Mouse (Mus musculus): ENCODE data around the gene Gp1bb. TPM values are rescaled to one million over a fixed set of nuclear protein-coding genes. Genes with fewer than 3 reads are reported as not detected.

Gp1bb gene
- polyA plus RNA-seq, 1 experiment: 84.3 TPM

- Histone ChIP-seq H3K27ac (ENCODE audit: control insufficient read depth, insufficient read depth, low read depth, low read length, poor library complexity) (no peak overlapping the region; the same call in 1 of the 2 replicates), H3K4me1 (ENCODE audit: control insufficient read depth, insufficient read depth, low read length) (no peaks in the 10 kb centered on the region), H3K4me3 (replicated peaks; ENCODE audit: control insufficient read depth, low read depth, low read length) (no peak overlapping the region)
- TF ChIP-seq CTCF (IDR thresholded peaks at IDR 0.05; ENCODE audit: control insufficient read depth, insufficient read depth, low read length): no peak
- TF ChIP-seq POLR2A (IDR thresholded peaks at IDR 0.05; ENCODE audit: borderline replicate concordance, control insufficient read depth, low read depth, low read length): no peak
- 30% methylated on average over 5 of the region's 5 CpGs for WGBS
Measured at GRCm38 (mm10) chr16:18577599-18578160, 44.5 kb downstream of the Gp1bb start.

- no peak overlapping the region for H3K4me3 ChIP-seq (replicated peaks; ENCODE audit: control insufficient read depth, low read depth, low read length)
- no peaks in the 10 kb centered on the region for H3K4me1 ChIP-seq (ENCODE audit: control insufficient read depth, insufficient read depth, low read length)
- TF ChIP-seq POLR2A (IDR thresholded peaks at IDR 0.05; ENCODE audit: borderline replicate concordance, control insufficient read depth, low read depth, low read length) (no peak), CTCF (IDR thresholded peaks at IDR 0.05; ENCODE audit: control insufficient read depth, insufficient read depth, low read length) (no peak)
- no peak overlapping the region for H3K27ac ChIP-seq (ENCODE audit: control insufficient read depth, insufficient read depth, low read depth, low read length, poor library complexity)
- 29% methylated on average over 3 of the region's 3 CpGs for WGBS
Measured at GRCm38 (mm10) chr16:18577071-18577470, 45.1 kb downstream of the Gp1bb start.

- 71% methylated on average over 8 of the region's 8 CpGs for WGBS
- no peak for TF ChIP-seq CTCF (IDR thresholded peaks at IDR 0.05; ENCODE audit: control insufficient read depth, insufficient read depth, low read length)
- TF ChIP-seq POLR2A (IDR thresholded peaks at IDR 0.05; ENCODE audit: borderline replicate concordance, control insufficient read depth, low read depth, low read length): no peak
- Histone ChIP-seq H3K4me1 (ENCODE audit: control insufficient read depth, insufficient read depth, low read length) (no peaks in the 10 kb centered on the region), H3K27ac (ENCODE audit: control insufficient read depth, insufficient read depth, low read depth, low read length, poor library complexity) (no peak overlapping the region), H3K4me3 (replicated peaks; ENCODE audit: control insufficient read depth, low read depth, low read length) (no peak overlapping the region)
Measured at GRCm38 (mm10) chr16:18574196-18574595, 48.0 kb downstream of the Gp1bb start.

Other genes starting within 250 kb of the Gp1bb start
- gene Txnrd2, start 196.0 kb downstream of the Gp1bb start, polyA plus RNA-seq (2011; ENCODE audit: insufficient read depth, insufficient read length, low replicate concordance, missing spikeins): 66.6 and 86.0 TPM in 2 replicates
- 40.6 and 53.8 TPM in 2 replicates for gene Comt, start 195.6 kb downstream of the Gp1bb start, polyA plus RNA-seq (2011; ENCODE audit: insufficient read depth, insufficient read length, low replicate concordance, missing spikeins)
- gene Gnb1l, start 123.7 kb downstream of the Gp1bb start, polyA plus RNA-seq (2011; ENCODE audit: insufficient read depth, insufficient read length, low replicate concordance, missing spikeins): 2.6 and 11.3 TPM in 2 replicates
- 1.5 TPM in 1 of 2 replicates, not detected in the other for gene Rtl10, start 123.5 kb downstream of the Gp1bb start, polyA plus RNA-seq (2011; ENCODE audit: insufficient read depth, insufficient read length, low replicate concordance, missing spikeins)
- not detected in 2 replicates for gene Tbx1, start 31.7 kb downstream of the Gp1bb start, polyA plus RNA-seq (2011; ENCODE audit: insufficient read depth, insufficient read length, low replicate concordance, missing spikeins)
- 13.1 and 15.2 TPM in 2 replicates for gene Gm49601, start 4.0 kb upstream of the Gp1bb start, polyA plus RNA-seq (2011; ENCODE audit: insufficient read depth, insufficient read length, low replicate concordance, missing spikeins)
- 13.9 and 41.9 TPM in 2 replicates for gene Sept5, start 7.6 kb upstream of the Gp1bb start, polyA plus RNA-seq (2011; ENCODE audit: insufficient read depth, insufficient read length, low replicate concordance, missing spikeins)
- 6.9 and 10.4 TPM in 2 replicates for gene Cldn5, start 154.4 kb upstream of the Gp1bb start, polyA plus RNA-seq (2011; ENCODE audit: insufficient read depth, insufficient read length, low replicate concordance, missing spikeins)
- gene Ufd1, start 189.4 kb upstream of the Gp1bb start, polyA plus RNA-seq (2011; ENCODE audit: insufficient read depth, insufficient read length, low replicate concordance, missing spikeins): 47.5 and 56.5 TPM in 2 replicates
- gene Cdc45, start 189.6 kb upstream of the Gp1bb start, polyA plus RNA-seq (2011; ENCODE audit: insufficient read depth, insufficient read length, low replicate concordance, missing spikeins): 30.8 and 34.5 TPM in 2 replicates
- gene 2510002D24Rik, start 214.2 kb upstream of the Gp1bb start, polyA plus RNA-seq (2011; ENCODE audit: insufficient read depth, insufficient read length, low replicate concordance, missing spikeins): 16.0 and 24.6 TPM in 2 replicates
- gene Gm28539, start 214.2 kb upstream of the Gp1bb start, polyA plus RNA-seq (2011; ENCODE audit: insufficient read depth, insufficient read length, low replicate concordance, missing spikeins): not detected in 2 replicates

Measured in bone marrow, adult 2 months (tissue).